Mouse (Mus musculus): ENCODE measurements around the gene Fbxo31. TPM values are rescaled to one million over a fixed set of nuclear protein-coding genes. Genes with fewer than 3 reads are reported as not detected.

The Fbxo31 gene
- 26.7 TPM for polyA plus RNA-seq (2017; shearing (Covaris generic))

DNA sequence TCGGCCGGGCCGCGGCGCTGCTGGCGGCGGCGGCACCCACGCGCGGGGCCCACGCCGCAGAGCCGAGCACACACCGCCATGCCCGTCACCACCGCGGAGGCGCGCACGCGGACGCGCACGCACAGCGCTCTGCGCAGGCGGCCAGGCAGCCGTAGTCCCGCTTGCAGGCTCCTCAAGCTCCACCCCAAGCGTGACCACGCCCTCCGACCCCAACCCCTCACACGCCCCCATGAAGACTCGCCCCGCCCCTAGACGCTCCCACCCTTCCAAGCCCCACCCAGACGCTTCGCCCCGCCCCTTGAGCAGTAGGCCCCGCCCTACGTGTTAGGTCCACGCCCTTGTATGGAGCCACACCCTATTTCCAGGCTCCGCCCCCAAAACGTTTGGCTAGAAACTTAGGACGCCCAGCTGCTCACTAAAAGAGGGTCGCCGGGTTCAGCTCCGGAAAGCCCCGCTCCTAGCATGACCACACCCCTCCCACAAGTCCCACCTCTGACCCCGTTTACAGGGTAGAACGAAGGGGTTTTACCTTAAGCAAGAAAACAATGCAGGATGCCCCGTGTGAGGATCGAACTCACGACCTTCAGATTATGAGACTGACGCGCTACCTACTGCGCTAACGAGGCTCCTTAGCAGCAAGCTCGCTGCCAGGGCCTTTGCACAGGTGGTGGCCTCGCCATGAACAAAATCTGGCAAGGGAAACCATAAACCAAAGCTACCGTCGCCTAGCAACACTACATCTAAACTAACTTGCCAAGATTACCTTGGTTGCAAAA is at the start of gene Fbxo31:
Gene Fbxo31, minus strand, starts transcription at position 131 of the 776 bp plus-strand sequence.

DNA sequence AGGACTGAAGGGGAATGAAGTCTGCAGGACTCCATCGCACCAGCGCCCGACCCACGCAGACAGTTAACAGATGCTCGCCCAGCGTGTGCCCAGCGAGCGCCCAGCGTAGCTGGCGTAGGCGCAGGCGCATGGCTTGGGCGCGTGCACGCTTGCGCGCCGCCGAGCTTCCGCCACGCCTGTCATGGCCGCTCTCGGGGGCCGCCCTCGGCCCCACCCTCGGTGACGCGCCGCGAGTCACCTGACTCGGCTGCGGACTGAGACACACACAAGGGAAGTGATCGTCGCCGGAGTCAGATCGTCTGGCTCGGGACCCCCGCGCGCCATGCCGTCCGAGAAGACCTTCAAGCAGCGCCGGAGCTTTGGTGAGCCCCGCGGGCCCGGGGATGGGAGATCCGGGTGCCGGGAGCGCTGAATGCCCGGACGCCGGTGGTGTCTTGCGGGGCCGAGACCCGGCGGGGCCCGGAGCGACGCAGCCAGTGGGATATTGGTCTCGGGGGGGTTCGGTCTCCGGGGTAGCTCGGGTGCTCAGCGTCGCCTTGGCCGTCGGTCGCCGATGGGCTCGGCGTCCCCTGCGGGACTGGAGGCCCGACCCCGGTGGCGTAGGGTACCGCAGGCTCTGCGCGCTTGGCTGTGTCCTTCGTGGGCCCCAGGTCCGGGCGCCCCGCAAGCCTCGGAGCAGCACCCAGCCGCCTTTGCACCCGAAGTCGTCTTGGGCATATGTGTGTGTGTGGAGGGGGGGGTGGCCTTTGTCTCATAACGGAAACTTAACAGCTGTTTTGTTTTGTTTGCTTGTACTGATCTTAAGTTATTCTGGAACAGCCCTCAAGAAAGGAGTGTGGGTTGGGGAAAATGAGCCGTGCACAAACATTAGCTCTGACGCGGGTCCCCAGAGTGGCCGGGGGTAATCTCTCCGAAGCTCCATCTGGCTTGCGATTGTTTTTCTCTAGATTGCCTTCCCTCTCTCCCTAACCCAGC is 11.9 kb upstream of the Fbxo31 start, which contains the start of gene Map1lc3b:
Gene Map1lc3b, plus strand, starts transcription at position 159 of the 975 bp plus-strand sequence.

DNA sequence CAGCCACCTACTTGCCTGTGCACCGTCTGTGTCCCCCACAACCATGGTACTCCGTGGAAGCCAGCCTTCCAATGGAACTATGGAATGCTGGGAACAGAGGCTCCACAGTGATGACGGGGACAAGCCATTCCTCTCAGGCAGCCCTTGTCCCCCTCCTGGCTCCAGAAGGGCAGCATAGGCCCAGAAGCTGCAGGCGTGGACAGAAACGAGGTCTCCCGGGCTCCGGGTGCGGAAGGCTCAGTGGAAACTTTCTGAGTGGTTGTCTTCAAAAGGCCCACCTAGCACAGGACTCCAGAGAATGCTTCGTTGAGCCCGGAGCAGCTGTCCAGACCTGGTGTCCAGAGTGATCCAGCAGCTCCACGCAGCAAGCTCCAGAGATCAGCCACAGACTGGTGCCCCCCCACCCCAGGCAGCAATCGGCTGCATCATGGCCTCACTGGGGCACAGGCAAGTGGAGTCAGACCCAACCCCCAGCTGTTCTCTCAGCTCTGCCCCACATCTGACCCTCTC is 34.3 kb downstream of the Fbxo31 start, which contains the start of gene 1700018B08Rik:
Gene 1700018B08Rik, minus strand, starts transcription at position 45 of the 510 bp plus-strand sequence.

Other genes starting within 250 kb of the Fbxo31 start
- not detected for gene 1700018B08Rik, start 34.5 kb downstream of the Fbxo31 start, polyA plus RNA-seq (2017; shearing (Covaris generic))
- gene Map1lc3b, start 11.6 kb upstream of the Fbxo31 start, polyA plus RNA-seq (2017; shearing (Covaris generic)) = 368 TPM
- gene Zcchc14, start 74.1 kb upstream of the Fbxo31 start, polyA plus RNA-seq (2017; shearing (Covaris generic)) = 0.98 TPM
- 0.56 TPM for gene Jph3, start 150.8 kb upstream of the Fbxo31 start, polyA plus RNA-seq (2017; shearing (Covaris generic))

All from effector memory CD4-positive, alpha-beta T cell, adult 7 months (primary cell).